Mouse (Mus musculus) liver, embryonic 14.5 days (tissue): ENCODE results near the gene Ank. TPM values are rescaled to one million over a fixed set of nuclear protein-coding genes. Genes with fewer than 3 reads are reported as not detected.
A peak's percentile ranks its signal among the peaks of the same experiment; 100 is the strongest.

Experiments
- ATAC-seq: fragments of 200-750 bp; cut with Nextera tagmentation; 2 replicates; pipeline ENCODE4 v1.8.0; 2017; ENCODE audit warnings: moderate number of reproducible peaks, mild to moderate bottlenecking, moderate library complexity; ENCODE audit not compliant: insufficient read depth
- DNase-seq, 3 experiments: peaks; one replicate each; pipeline ENCODE4 v3.0.0-alpha.2; 2012 to 2013; ENCODE audit warnings: low read depth in 3 of 3, low spot score in 3 of 3
- H3K27ac ChIP-seq: fragments of 300-500 bp; sonication (generic); 2 replicates; pipeline ENCODE4 v1.5.1; 2014; ENCODE audit warnings: moderate library complexity, mild to moderate bottlenecking, control low read depth, inconsistent platforms
- H3K27me3 ChIP-seq: fragments of 300-500 bp; sonication (generic); 2 replicates; pipeline ENCODE4 v1.6.1; 2014; ENCODE audit warnings: mild to moderate bottlenecking, low read length, moderate library complexity; ENCODE audit not compliant: control insufficient read depth, insufficient read depth
- H3K36me3 ChIP-seq: fragments of 300-500 bp; sonication (generic); replicated peaks from 2 replicates; pipeline ENCODE4 v1.6.1; 2014; ENCODE audit warnings: low read depth; ENCODE audit not compliant: control insufficient read depth, insufficient read depth
- H3K4me1 ChIP-seq, 2 experiments: fragments of 200-500 bp in 1 of 2; fragments of 300-500 bp in 1 of 2; sonication (generic) in 1 of 2; replicated peaks; 2 replicates each; pipeline ENCODE4 v1.6.1; 2012 to 2014; ENCODE audit warnings: antibody characterized with exemption in 1 of 2, inconsistent platforms in 1 of 2, low read length in 1 of 2; ENCODE audit not compliant: control insufficient read depth in 2 of 2, insufficient read depth in 2 of 2
- H3K4me2 ChIP-seq: fragments of 300-500 bp; sonication (generic); 2 replicates; pipeline ENCODE4 v1.6.1; 2014; ENCODE audit warnings: low read depth, mild to moderate bottlenecking, control low read depth, moderate library complexity
- H3K4me3 ChIP-seq, 2 experiments: fragments of 200-500 bp in 1 of 2; fragments of 300-500 bp in 1 of 2; sonication (generic) in 1 of 2; 2 replicates each; pipeline ENCODE4 v1.5.1; 2012 to 2014; ENCODE audit warnings: low read depth in 2 of 2, low read length in 2 of 2, mild to moderate bottlenecking in 2 of 2, control low read depth in 1 of 2, inconsistent platforms in 1 of 2, moderate library complexity in 1 of 2; ENCODE audit not compliant: insufficient read depth in 1 of 2
- H3K9ac ChIP-seq: fragments of 300-500 bp; sonication (generic); replicated peaks from 2 replicates; pipeline ENCODE4 v1.6.1; 2014; ENCODE audit warnings: mild to moderate bottlenecking, control low read depth, moderate library complexity
- H3K9me3 ChIP-seq: fragments of 300-500 bp; sonication (generic); 2 replicates; pipeline ENCODE4 v1.6.1; 2016; ENCODE audit warnings: low read length, mixed read lengths; ENCODE audit not compliant: control insufficient read depth
- CTCF ChIP-seq: IDR thresholded peaks from 2 replicates; pipeline ENCODE4 v1.5.1; 2016; ENCODE audit warnings: antibody characterized with exemption, low read depth, control low read depth
- EP300 ChIP-seq: IDR thresholded peaks from 2 replicates; pipeline ENCODE4 v1.6.1; 2016; ENCODE audit warnings: antibody characterized with exemption, low read depth
- WGBS: fragments of 180-500 bp; shearing (Covaris S2); extraction: QIAGEN DNeasy Blood & Tissue Kit; methylation state at CpG from one replicate; pipeline ENCODE4 v1.1.7; 2014; ENCODE audit not compliant: insufficient replicate concordance; 5-methylcytosine and 5-hydroxymethylcytosine counted together
- polyA plus RNA-seq, 2 experiments: library from polyadenylated mRNA; depleted of rRNA in 1 of 2; stranded (reverse) in 1 of 2; unstranded in 1 of 2; fragments of >200 nt; fragmentation: Nextera tagmentation in 1 of 2; extraction: Ambion mirVana in 1 of 2; gene quantifications; 2 replicates each; pipeline versions ENCODE4 v1.2.1 to v1.2.3; 2012 to 2014

The Ank gene
- polyA plus RNA-seq, 2 experiments = 13.6 to 24.6 TPM

GRCm38 (mm10) chr15:27488042-27488441 lies 21.6 kb downstream of the Ank start:
- Histone ChIP-seq H3K4me2 (no peak overlapping the region), H3K4me3 (no peak overlapping the region), H3K36me3 (no peaks in the 10 kb centered on the region), H3K27ac (no peak overlapping the region), H3K9ac (no peak overlapping the region), H3K4me1 (peaks cover 38 to 48% of the 10 kb centered on the region in 2 experiments), H3K27me3 (no peaks in the 10 kb centered on the region), H3K9me3 (no peaks in the 10 kb centered on the region)
- ATAC-seq (no peak), DNase-seq (no peak)
- TF ChIP-seq EP300 (no peak), CTCF (no peak)
- WGBS = 68% methylated on average over 10 of the region's 10 CpGs

GRCm38 (mm10) chr15:27490676-27491075 lies 24.2 kb downstream of the Ank start:
- Histone ChIP-seq H3K9me3 (no peaks in the 10 kb centered on the region), H3K27ac (no peak overlapping the region), H3K4me3 (no peak overlapping the region), H3K27me3 (no peaks in the 10 kb centered on the region), H3K4me1 (peaks cover 57 to 64% of the 10 kb centered on the region in 2 experiments), H3K36me3 (no peaks in the 10 kb centered on the region), H3K9ac (no peak overlapping the region), H3K4me2 (no peak overlapping the region)
- 79% methylated on average over 9 of the region's 9 CpGs for WGBS
- no peak for ATAC-seq
- DNase-seq = no peak
- TF ChIP-seq EP300 = no peak

GRCm38 (mm10) chr15:27491425-27492070 lies 25.1 kb downstream of the Ank start:
- Histone ChIP-seq H3K27ac (0 out of 2 replicates have a peak overlapping the region, but pooled peaks have one; percentile 24), H3K36me3 (no peaks in the 10 kb centered on the region), H3K27me3 (no peaks in the 10 kb centered on the region), H3K9me3 (no peaks in the 10 kb centered on the region), H3K4me3 (no peak overlapping the region), H3K4me1 (peaks cover 57 to 64% of the 10 kb centered on the region in 2 experiments), H3K4me2 (peak overlapping the region; percentile 16; the same call in 1 of the 2 replicates), H3K9ac (peak overlapping the region; percentile 31; the same call in 1 of the 2 replicates)
- DNase-seq (no peak), ATAC-seq (peak; percentile 51; the same call in 1 of the 2 replicates)
- 22% methylated on average over 8 of the region's 8 CpGs for whole genome bisulfite sequencing
- peak; percentile 24; the same call in 1 of the 2 replicates for TF ChIP-seq EP300
- no peak for TF ChIP-seq CTCF

- WGBS = 79% methylated on average over 10 of the region's 10 CpGs
- H3K36me3 ChIP-seq = no peaks in the 10 kb centered on the region
- H3K4me3 ChIP-seq = no peak overlapping the region
- H3K4me2 ChIP-seq = peak overlapping the region; percentile 16; the same call in 1 of the 2 replicates
- H3K4me1 ChIP-seq = peaks cover 63 to 64% of the 10 kb centered on the region in 2 experiments
- no peak overlapping the region for H3K9ac ChIP-seq
- DNase-seq (no peak), ATAC-seq (no peak)
- H3K27ac ChIP-seq = no peak overlapping the region
- H3K27me3 ChIP-seq = no peaks in the 10 kb centered on the region
- H3K9me3 ChIP-seq = no peaks in the 10 kb centered on the region
- no peak for TF ChIP-seq EP300
- TF ChIP-seq CTCF = no peak
These were observed 25.7 kb downstream of the Ank start for GRCm38 (mm10) chr15:27492156-27492555.

GRCm38 (mm10) chr15:27492734-27493133 lies 26.3 kb downstream of the Ank start:
- H3K9ac ChIP-seq = no peak overlapping the region
- no peak overlapping the region for H3K4me2 ChIP-seq
- DNase-seq (no peak), ATAC-seq (no peak)
- no peak overlapping the region for H3K4me3 ChIP-seq
- 72% methylated on average over 1 of the region's 1 CpGs for WGBS
- H3K36me3 ChIP-seq = no peaks in the 10 kb centered on the region
- no peaks in the 10 kb centered on the region for H3K27me3 ChIP-seq
- TF ChIP-seq CTCF = no peak
- H3K27ac ChIP-seq = no peak overlapping the region
- peaks cover 67% of the 10 kb centered on the region in 2 experiments for H3K4me1 ChIP-seq
- no peaks in the 10 kb centered on the region for H3K9me3 ChIP-seq
